ENCODE assay signal across 8 mouse cellular contexts in genomic region chr6:113076686-113077516, GRCm38 (mm10). TPM values are rescaled to one million over a fixed set of nuclear protein-coding genes. Genes with fewer than 3 reads are reported as not detected.
DNase-seq lines count a peak whose midpoint lies in the region; ATAC-seq and TF ChIP-seq lines count a peak whose summit lies in the region.

Setd5 (plus strand) TSS chr6:113077365.

- H3K36me3 ChIP-seq in hindbrain, embryonic 10.5 days = peaks cover 9% of the 10 kb centered on the region; the same call in 1 of the 2 replicates
- no peaks in the 10 kb centered on the region for H3K36me3 ChIP-seq in lung, postnatal 0 days (ENCODE audit: insufficient read depth, low read length)

- H3K4me3 ChIP-seq in hindbrain, embryonic 10.5 days = peak within 1 kb of the TSS; percentile 97
- peak within 1 kb of the TSS; percentile 92 for H3K4me3 ChIP-seq in lung, postnatal 0 days (ENCODE audit: low read depth, low read length)

- no peak for TF ChIP-seq EP300 in lung, postnatal 0 days (IDR thresholded peaks at IDR 0.05)

- no peaks in the 10 kb centered on the region for H3K9me3 ChIP-seq in hindbrain, embryonic 10.5 days
- H3K9me3 ChIP-seq in lung, postnatal 0 days (ENCODE audit: low read length) = no peaks in the 10 kb centered on the region

- peaks cover 64% of the 10 kb centered on the region for H3K4me1 ChIP-seq in hindbrain, embryonic 10.5 days (replicated peaks)
- peaks cover 9% of the 10 kb centered on the region; the same call in 1 of the 2 replicates for H3K4me1 ChIP-seq in lung, postnatal 0 days (ENCODE audit: insufficient read depth, low read depth, low read length)

- under 1% methylated on average over 91 of the region's 91 CpGs for WGBS in hindbrain, embryonic 10.5 days
- 4% methylated on average over 33 of the region's 91 CpGs for WGBS in lung, postnatal 0 days

- no peaks in the 10 kb centered on the region for H3K27me3 ChIP-seq in hindbrain, embryonic 10.5 days (ENCODE audit: insufficient read depth, poor library complexity, severe bottlenecking)
- H3K27me3 ChIP-seq in lung, postnatal 0 days (replicated peaks; ENCODE audit: insufficient read depth, low read length) = no peaks in the 10 kb centered on the region

- no peak for TF ChIP-seq CTCF in lung, postnatal 0 days (IDR thresholded peaks at IDR 0.05)

- peak within 1 kb of the TSS; percentile 100 for H3K27ac ChIP-seq in hindbrain, embryonic 10.5 days
- peak within 1 kb of the TSS; percentile 100 for H3K27ac ChIP-seq in lung, postnatal 0 days (ENCODE audit: low read length)

- peak; percentile 78 for ATAC-seq in frontal cortex, adult (ENCODE audit: low TSS enrichment)
- peak; percentile 88 for ATAC-seq in lung, postnatal 0 days

- peak within 1 kb of the TSS; percentile 88 for H3K4me2 ChIP-seq in lung, postnatal 0 days (replicated peaks; ENCODE audit: low read depth, low read length)

- H3K9ac ChIP-seq in lung, postnatal 0 days (replicated peaks; ENCODE audit: low read depth) = peak within 1 kb of the TSS; percentile 100

- peak; percentile 97 for DNase-seq in MN1 (ENCODE audit: low spot score)
- peak; percentile 98 for DNase-seq in cerebellum, adult 9-10 months
- DNase-seq in hindbrain, embryonic 10.5 days (ENCODE audit: low spot score) = peak; percentile 98
- peak; percentile 98 for DNase-seq in layer of hippocampus, adult 9-11 months
- DNase-seq in lung, postnatal 0 days (ENCODE audit: low spot score) = peak; percentile 98
- DNase-seq in ovary, postnatal 14 days (ENCODE audit: low spot score) = peak; percentile 100
- peak; percentile 99 for DNase-seq in thymus, postnatal 14 days

RNA-seq across cellular contexts. Expression of gene Setd5, which starts in this region (rescaled TPM):
- polyA plus RNA-seq in hindbrain, embryonic 10.5 days (2016; fragmentation: Nextera tagmentation; extraction: Ambion mirVana) = 71.2 and 82.4 TPM in 2 replicates
- 44.2 and 44.9 TPM in 2 replicates for polyA plus RNA-seq in lung, postnatal 0 days (2015; fragmentation: Nextera tagmentation; extraction: Ambion mirVana)

Comparison
In these comparisons a context has a peak if more than half of its experiments do, and no peak if none do; other contexts are left out.
1. Peak in every context shown above with its lines: DNase-seq, ATAC-seq, H3K4me3 ChIP-seq and H3K27ac ChIP-seq.